Mouse (Mus musculus) limb, embryonic 11.5 days (tissue): Measurements from ENCODE around the gene Gm12166. TPM values are rescaled to one million over a fixed set of nuclear protein-coding genes. Genes with fewer than 3 reads are reported as not detected.

Source experiments
- ATAC-seq: fragments of 200-750 bp; cut with Nextera tagmentation; 2 replicates; pipeline ENCODE4 v1.8.0; 2017; ENCODE audit warnings: low read depth; ENCODE audit not compliant: insufficient number of reproducible peaks, low FRiP score, low TSS enrichment
- DNase-seq: peaks from one replicate; pipeline ENCODE4 v3.0.0-alpha.2; 2015; ENCODE audit warnings: low spot score
- H3K27ac ChIP-seq: fragments of 300-500 bp; sonication (generic); replicated peaks from 2 replicates; pipeline ENCODE4 v1.5.1; 2014; ENCODE audit warnings: low read depth, mild to moderate bottlenecking, low read length
- H3K27me3 ChIP-seq: fragments of 300-500 bp; sonication (generic); 2 replicates; pipeline ENCODE4 v1.6.1; 2014; ENCODE audit warnings: mild to moderate bottlenecking, low read length, mixed read lengths; ENCODE audit not compliant: control insufficient read depth, insufficient read depth
- H3K36me3 ChIP-seq: fragments of 300-500 bp; sonication (generic); 2 replicates; pipeline ENCODE4 v1.6.1; 2014; ENCODE audit warnings: mild to moderate bottlenecking, low read length, moderate library complexity, mixed read lengths; ENCODE audit not compliant: control insufficient read depth, insufficient read depth
- H3K4me1 ChIP-seq: fragments of 300-500 bp; sonication (generic); 2 replicates; pipeline ENCODE4 v1.6.1; 2014; ENCODE audit warnings: low read length, mixed read lengths; ENCODE audit not compliant: control insufficient read depth, insufficient read depth
- H3K4me2 ChIP-seq: fragments of 300-500 bp; sonication (generic); 2 replicates; pipeline ENCODE4 v1.6.1; 2014; ENCODE audit warnings: low read depth, mild to moderate bottlenecking, moderate library complexity; ENCODE audit not compliant: severe bottlenecking
- H3K4me3 ChIP-seq: fragments of 300-500 bp; sonication (generic); 2 replicates; pipeline ENCODE4 v1.5.1; 2014; ENCODE audit warnings: low read depth, low read length
- H3K9ac ChIP-seq: fragments of 300-500 bp; sonication (generic); 2 replicates; pipeline ENCODE4 v1.6.1; 2014; ENCODE audit warnings: mild to moderate bottlenecking, low read length
- H3K9me3 ChIP-seq: fragments of 300-500 bp; sonication (generic); 2 replicates; pipeline ENCODE4 v1.6.1; 2016; ENCODE audit warnings: low read length; ENCODE audit not compliant: control insufficient read depth
- WGBS: fragments of 180-500 bp; shearing (Covaris S2); extraction: QIAGEN DNeasy Blood & Tissue Kit; methylation state at CpG from one replicate; pipeline ENCODE4 v1.1.7; 2014; 5-methylcytosine and 5-hydroxymethylcytosine counted together
- polyA plus RNA-seq: library from polyadenylated mRNA; unstranded; fragments of >200 nt; fragmentation: Nextera tagmentation; extraction: Ambion mirVana; gene quantifications from 2 replicates; pipeline ENCODE4 v1.2.1, GENCODE M21; 2014

Gene Gm12166
- polyA plus RNA-seq, 1 experiment from 2014 or later: 4.8 TPM

DNA sequence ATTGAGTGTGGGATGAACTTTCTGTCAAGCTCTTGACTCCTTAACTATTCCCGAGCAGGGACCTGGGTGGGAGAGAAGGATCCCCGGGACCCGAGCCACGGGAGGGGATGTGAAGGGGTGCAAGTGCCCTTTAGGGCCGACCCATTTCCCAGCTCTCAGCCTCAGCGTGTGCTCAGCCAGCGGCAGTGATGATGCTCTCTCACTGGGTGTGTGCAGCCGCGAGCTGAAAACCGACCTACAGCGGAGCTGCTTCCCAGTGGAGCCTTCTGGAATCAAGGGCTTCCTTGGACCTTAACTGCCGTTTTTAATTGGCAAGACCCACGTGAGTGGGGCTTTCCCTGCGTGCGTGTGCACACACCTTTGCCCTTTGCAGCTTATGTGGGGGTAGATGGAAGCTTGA is 13.2 kb downstream of the Gm12166 start:
- Histone ChIP-seq H3K36me3 (no peaks in the 10 kb centered on the region), H3K4me2 (no peak overlapping the region), H3K27me3 (no peaks in the 10 kb centered on the region), H3K9me3 (no peaks in the 10 kb centered on the region), H3K9ac (no peak overlapping the region), H3K4me1 (0 out of 2 replicates have a peak, but pooled peaks cover 3% of the 10 kb centered on the region), H3K27ac (no peak overlapping the region), H3K4me3 (no peak overlapping the region)
- 69% methylated on average over 15 of the region's 15 CpGs for WGBS
- no peak for ATAC-seq
- DNase-seq: no peak

DNA sequence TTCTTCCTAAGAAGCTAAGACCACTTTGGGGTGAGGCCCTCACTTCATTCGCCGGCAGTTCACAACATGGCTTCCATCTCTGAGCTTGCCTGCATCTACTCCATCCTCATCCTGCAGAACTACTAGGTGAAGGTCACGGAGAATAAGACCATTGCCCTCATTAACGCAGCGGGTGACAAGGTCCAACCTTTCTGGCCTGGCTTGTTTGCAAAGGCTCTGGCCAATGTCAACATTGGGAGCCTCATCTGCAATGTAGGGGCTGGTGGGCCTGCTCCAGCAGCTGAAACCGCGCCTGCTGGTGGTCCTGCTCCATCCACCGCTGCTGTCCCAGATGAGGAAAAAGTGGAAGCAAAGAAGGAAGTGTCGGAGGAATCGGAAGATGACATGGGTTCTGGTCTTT is 15.7 kb downstream of the Gm12166 start:
- H3K36me3 ChIP-seq: no peaks in the 10 kb centered on the region
- 96% methylated on average over 10 of the region's 10 CpGs for WGBS
- H3K9ac ChIP-seq: no peak overlapping the region
- H3K27ac ChIP-seq: no peak overlapping the region
- H3K9me3 ChIP-seq: no peaks in the 10 kb centered on the region
- H3K4me1 ChIP-seq: 0 out of 2 replicates have a peak, but pooled peaks cover 3% of the 10 kb centered on the region
- DNase-seq: no peak
- H3K4me3 ChIP-seq: no peak overlapping the region
- H3K4me2 ChIP-seq: no peak overlapping the region
- no peak for ATAC-seq
- H3K27me3 ChIP-seq: no peaks in the 10 kb centered on the region

DNA sequence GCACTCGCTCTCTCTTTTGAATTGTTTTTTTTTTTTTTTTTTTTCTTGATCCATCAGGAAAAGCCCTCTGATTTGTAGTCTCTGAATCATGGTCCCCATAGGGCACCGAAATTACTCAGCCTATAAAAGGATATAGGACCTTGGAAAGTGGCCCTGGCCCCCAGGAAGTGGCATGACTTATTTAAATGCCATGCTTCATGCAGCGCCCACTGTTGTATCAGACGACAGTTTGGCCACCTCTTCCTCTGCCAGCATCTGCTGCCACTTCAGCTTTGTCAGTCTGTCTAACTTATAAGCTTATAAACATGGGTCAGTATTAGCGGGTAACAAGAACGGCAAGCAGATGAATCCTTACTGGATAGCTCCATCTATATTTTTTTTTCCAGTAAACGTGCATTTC is 19.2 kb downstream of the Gm12166 start:
- Histone ChIP-seq H3K4me3 (no peak overlapping the region), H3K36me3 (no peaks in the 10 kb centered on the region), H3K27ac (no peak overlapping the region), H3K27me3 (no peaks in the 10 kb centered on the region), H3K4me2 (no peak overlapping the region), H3K4me1 (no peaks in the 10 kb centered on the region), H3K9me3 (no peaks in the 10 kb centered on the region), H3K9ac (no peak overlapping the region)
- ATAC-seq (no peak), DNase-seq (no peak)
- 90% methylated on average over 7 of the region's 7 CpGs for WGBS

DNA sequence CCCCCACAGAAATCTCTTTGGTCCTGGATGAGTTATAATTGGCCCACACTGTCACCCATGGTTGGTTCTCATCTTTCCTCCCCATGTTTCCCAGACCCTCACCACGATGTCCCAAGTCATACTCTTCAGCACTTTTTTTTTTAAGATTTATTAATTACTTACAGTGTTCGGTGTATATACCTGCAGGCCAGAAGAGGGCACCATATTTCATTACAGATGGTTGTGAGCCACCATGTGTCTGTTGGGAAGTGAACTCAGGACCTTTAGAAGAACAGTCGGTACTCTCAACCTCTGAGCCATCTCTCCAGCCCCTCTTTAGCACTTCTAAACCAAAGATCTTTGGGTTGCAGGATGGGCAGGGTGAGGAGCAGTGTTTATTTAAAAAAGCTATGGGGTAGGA is 20.7 kb downstream of the Gm12166 start:
- H3K4me2 ChIP-seq: no peak overlapping the region
- no peaks in the 10 kb centered on the region for H3K4me1 ChIP-seq
- H3K9me3 ChIP-seq: no peaks in the 10 kb centered on the region
- no peak for ATAC-seq
- WGBS: 51% methylated on average over 3 of the region's 3 CpGs
- no peak overlapping the region for H3K27ac ChIP-seq
- no peak overlapping the region for H3K4me3 ChIP-seq
- DNase-seq: no peak
- H3K36me3 ChIP-seq: no peaks in the 10 kb centered on the region
- no peak overlapping the region for H3K9ac ChIP-seq
- H3K27me3 ChIP-seq: no peaks in the 10 kb centered on the region

DNA sequence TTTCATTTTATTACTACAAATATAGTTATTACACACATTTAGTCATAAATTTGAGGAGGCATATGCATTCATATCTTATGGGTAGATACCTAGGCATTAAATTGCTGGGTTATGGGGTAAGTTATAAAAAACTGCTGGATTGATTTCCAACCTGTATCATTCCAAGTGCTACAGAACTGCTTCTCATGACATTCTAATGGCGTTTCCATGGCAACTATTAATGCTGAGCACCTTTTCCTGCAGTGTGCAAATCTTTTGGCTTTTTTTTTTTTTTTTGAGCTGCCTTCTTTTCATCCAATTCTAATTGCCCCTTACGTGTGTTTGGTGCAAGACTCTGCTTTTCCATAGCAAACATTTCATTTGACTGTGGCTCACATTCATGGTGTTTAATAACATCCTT is 22.1 kb downstream of the Gm12166 start:
- WGBS: 78% methylated on average over 2 of the region's 2 CpGs
- no peak overlapping the region for H3K9ac ChIP-seq
- no peaks in the 10 kb centered on the region for H3K9me3 ChIP-seq

DNA sequence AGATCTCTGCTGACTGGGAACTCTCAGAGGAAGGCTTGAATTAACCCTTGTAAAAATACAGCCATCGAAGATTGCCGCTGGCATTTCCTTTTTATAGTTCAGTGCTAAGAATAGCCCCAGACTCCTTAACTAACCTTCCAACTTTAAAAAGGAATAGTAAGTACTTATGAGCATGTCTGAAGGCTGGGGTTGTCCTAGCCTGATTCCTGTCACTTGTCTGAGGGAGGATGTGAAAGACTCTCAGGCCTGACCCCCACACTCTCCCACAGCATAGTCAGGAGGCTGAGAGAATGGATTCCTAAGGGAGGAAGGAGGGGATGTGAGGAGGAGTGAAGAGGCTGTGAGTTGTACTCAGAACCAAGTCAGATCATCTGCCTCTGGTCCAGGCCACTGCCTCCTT is 22.6 kb downstream of the Gm12166 start:
- Histone ChIP-seq H3K27ac (no peak overlapping the region), H3K27me3 (no peaks in the 10 kb centered on the region), H3K36me3 (no peaks in the 10 kb centered on the region), H3K9ac (no peak overlapping the region), H3K4me3 (no peak overlapping the region), H3K9me3 (no peaks in the 10 kb centered on the region), H3K4me1 (no peaks in the 10 kb centered on the region), H3K4me2 (no peak overlapping the region)
- 70% methylated on average over 2 of the region's 2 CpGs for WGBS
- no peak for ATAC-seq
- no peak for DNase-seq

More for the DNA sequence above, 22.1 kb downstream of the Gm12166 start:
- Histone ChIP-seq H3K4me1 (no peaks in the 10 kb centered on the region), H3K27me3 (no peaks in the 10 kb centered on the region), H3K27ac (no peak overlapping the region), H3K36me3 (no peaks in the 10 kb centered on the region), H3K4me3 (no peak overlapping the region), H3K4me2 (no peak overlapping the region)
- ATAC-seq (no peak), DNase-seq (no peak)

DNA sequence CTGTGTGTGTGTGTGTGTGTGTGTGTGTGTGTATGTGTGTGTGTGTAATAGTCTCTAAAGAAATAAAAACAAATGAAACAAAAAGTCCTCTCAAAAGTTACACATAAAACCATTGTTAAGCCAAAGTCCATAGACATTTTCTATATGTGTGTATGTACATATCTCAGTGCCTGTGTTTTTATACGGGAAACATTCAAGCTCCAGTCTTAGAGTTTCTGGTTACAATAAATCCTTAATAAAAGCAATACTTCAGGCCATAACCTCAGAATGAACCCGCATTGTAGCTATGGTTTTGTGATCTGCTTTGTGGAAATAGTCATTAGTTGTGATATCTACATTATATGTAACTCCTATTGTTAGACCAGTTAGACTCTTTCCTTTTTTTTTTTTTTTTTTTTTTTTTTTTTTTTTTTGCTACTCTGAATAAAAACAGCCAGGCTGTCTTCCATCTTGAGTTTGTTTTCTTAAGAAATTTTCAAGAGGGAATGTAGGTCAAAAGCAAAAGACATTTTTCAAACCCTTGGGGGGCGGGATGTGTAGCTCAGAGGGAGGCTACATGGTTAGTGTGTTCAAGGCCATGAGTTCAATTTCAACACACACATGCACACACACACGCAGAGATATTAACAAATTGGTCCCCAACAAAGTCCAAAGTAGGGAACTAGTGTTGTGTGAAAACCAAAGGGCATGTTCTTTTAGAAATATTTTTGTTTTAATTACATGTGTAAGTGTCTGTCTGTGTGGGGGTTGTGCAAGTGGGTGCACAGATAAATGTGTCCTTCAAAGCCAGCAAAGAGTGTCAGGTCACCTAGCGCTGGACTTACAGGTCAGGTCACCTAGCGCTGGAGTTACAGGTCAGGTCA is 23.9 kb downstream of the Gm12166 start:
- no peak overlapping the region for H3K4me2 ChIP-seq
- ATAC-seq (no peak), DNase-seq (no peak)
- WGBS: 84% methylated on average over 6 of the region's 6 CpGs
- H3K9ac ChIP-seq: no peak overlapping the region
- H3K9me3 ChIP-seq: no peaks in the 10 kb centered on the region
- H3K4me1 ChIP-seq: no peaks in the 10 kb centered on the region
- no peaks in the 10 kb centered on the region for H3K36me3 ChIP-seq
- no peak overlapping the region for H3K27ac ChIP-seq
- no peak overlapping the region for H3K4me3 ChIP-seq
- no peaks in the 10 kb centered on the region for H3K27me3 ChIP-seq

DNA sequence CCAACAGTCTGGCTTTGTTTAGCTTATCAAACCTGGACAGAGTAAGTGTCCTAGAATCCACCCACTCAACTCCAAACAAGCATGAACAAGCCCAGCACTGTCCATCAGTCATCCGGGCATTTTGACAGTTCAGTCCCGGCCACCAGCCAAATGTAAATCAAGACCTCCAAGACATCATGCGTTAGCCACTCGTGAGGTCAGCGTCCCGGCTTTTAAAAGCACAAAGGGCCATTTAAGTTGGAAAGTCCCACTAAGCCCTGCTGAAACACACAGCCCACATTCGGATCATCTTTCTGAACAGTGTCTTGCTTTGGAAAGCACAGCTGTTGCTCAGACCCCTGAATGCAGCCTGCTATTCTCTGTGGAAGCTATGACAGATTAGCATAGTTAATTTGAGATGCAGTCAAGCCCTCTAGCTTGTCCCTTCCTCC is 26.1 kb downstream of the Gm12166 start:
- Histone ChIP-seq H3K27ac (no peak overlapping the region), H3K4me2 (no peak overlapping the region), H3K4me3 (no peak overlapping the region), H3K9ac (no peak overlapping the region), H3K27me3 (no peaks in the 10 kb centered on the region), H3K36me3 (no peaks in the 10 kb centered on the region), H3K9me3 (no peaks in the 10 kb centered on the region), H3K4me1 (no peaks in the 10 kb centered on the region)
- ATAC-seq (no peak), DNase-seq (no peak)
- 70% methylated on average over 7 of the region's 7 CpGs for WGBS

DNA sequence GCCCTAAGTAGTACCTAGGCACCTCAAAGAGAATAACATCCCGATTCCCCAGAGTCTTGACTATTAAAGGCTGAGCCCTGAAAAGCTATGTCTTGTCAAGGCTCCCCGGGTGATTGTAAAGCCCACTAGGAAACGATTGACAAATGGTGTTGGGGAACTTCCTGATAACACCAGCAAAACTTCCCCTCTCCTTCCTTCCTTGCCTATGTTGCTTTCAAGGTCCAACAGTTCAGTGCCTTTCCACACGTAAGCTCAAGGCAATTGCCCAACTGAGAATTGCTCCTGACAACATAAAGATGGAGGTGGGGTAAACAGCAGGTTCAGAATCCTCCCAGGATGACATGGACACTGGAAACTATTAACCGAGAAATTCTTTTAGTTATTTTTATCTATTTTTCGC is 29.1 kb downstream of the Gm12166 start:
- DNase-seq (no peak), ATAC-seq (no peak)
- Histone ChIP-seq H3K9ac (no peak overlapping the region), H3K4me2 (no peak overlapping the region), H3K27ac (no peak overlapping the region), H3K36me3 (no peaks in the 10 kb centered on the region), H3K27me3 (no peaks in the 10 kb centered on the region), H3K4me3 (no peak overlapping the region), H3K9me3 (no peaks in the 10 kb centered on the region), H3K4me1 (no peaks in the 10 kb centered on the region)
- 83% methylated on average over 6 of the region's 6 CpGs for WGBS
